Mouse (Mus musculus) left cerebral cortex, adult 8-10 months (tissue): ENCODE measurements around the gene Rbm47. TPM values are rescaled to one million over a fixed set of nuclear protein-coding genes. Genes with fewer than 3 reads are reported as not detected.

Experiments
- microRNA-seq, 2 experiments: library from miRNA; unstranded; fragments of <30 nt; microRNA quantifications; one replicate each; pipeline ENCODE4 v1.2.0; 2022
- total RNA-seq, 4 experiments: library from RNA; stranded (reverse); gene quantifications; 2 replicates each; pipeline ENCODE4 v1.2.4; 2022

Gene Rbm47
- total RNA-seq, 4 experiments from 2014 or later, result 0.70 to 3.3 (median 1.9) TPM

Small RNA genes lying within 50 kb of the gene (microRNA-seq; reads per million reads assigned to microRNA genes)
- gene Gm25952, result 0 reads per million in 2 experiments

Other genes starting within 250 kb of the Rbm47 start
- gene Chrna9, start 238.2 kb downstream of the Rbm47 start, total RNA-seq, result not detected
- gene 9130230L23Rik, start 168.8 kb downstream of the Rbm47 start, total RNA-seq, result not detected
- 1 to 10 TPM; 4.2 to 5.1 (median 4.7) TPM for gene Nsun7, start 86.8 kb upstream of the Rbm47 start, total RNA-seq